Mouse (Mus musculus): ENCODE measurements at regions not wholly inside any gene's neighbourhood (a gene's known extent, or its start where the extent isn't known, plus 50 kb on each side); places are given as distances from the start of the nearest gene placed in this dataset.

- no peak for TF ChIP-seq CTCF (IDR thresholded peaks at IDR 0.05; ENCODE audit: low read depth)
- Histone ChIP-seq H3K9me3 (ENCODE audit: low read length) (no peaks in the 10 kb centered on the region), H3K27ac (ENCODE audit: low read depth, low read length) (no peak overlapping the region), H3K4me2 (ENCODE audit: low read depth) (no peak overlapping the region), H3K9ac (no peak overlapping the region), H3K36me3 (ENCODE audit: insufficient read depth) (no peaks in the 10 kb centered on the region), H3K4me1 (ENCODE audit: insufficient read depth) (no peaks in the 10 kb centered on the region), H3K27me3 (ENCODE audit: insufficient read depth, low read length) (no peaks in the 10 kb centered on the region), H3K4me3 (ENCODE audit: low read depth, low read length) (no peak overlapping the region)
- 60% methylated on average over 5 of the region's 5 CpGs for WGBS
- DNase-seq, result no peak
- no peak for ATAC-seq
These were observed 55.4 kb downstream of the Pja1 start for GRCm38 (mm10) chrX:99415701-99416100.

- Histone ChIP-seq H3K27me3 (ENCODE audit: insufficient read depth, low read length) (no peaks in the 10 kb centered on the region), H3K9me3 (ENCODE audit: low read length) (no peaks in the 10 kb centered on the region), H3K36me3 (ENCODE audit: insufficient read depth) (no peaks in the 10 kb centered on the region), H3K4me2 (ENCODE audit: low read depth) (no peak overlapping the region), H3K4me1 (ENCODE audit: insufficient read depth) (no peaks in the 10 kb centered on the region), H3K27ac (ENCODE audit: low read depth, low read length) (no peak overlapping the region), H3K9ac (no peak overlapping the region), H3K4me3 (ENCODE audit: low read depth, low read length) (no peak overlapping the region)
- WGBS, result 84% methylated on average over 3 of the region's 3 CpGs
- ATAC-seq (no peak), DNase-seq (no peak)
- TF ChIP-seq CTCF (IDR thresholded peaks at IDR 0.05; ENCODE audit: low read depth), result no peak
These were observed 60.1 kb downstream of the Pja1 start for GRCm38 (mm10) chrX:99410942-99411341.

GRCm38 (mm10) chrX:99409858-99410257, 61.2 kb downstream of the Pja1 start:
- H3K27ac ChIP-seq (ENCODE audit: low read depth, low read length), result no peak overlapping the region
- DNase-seq (no peak), ATAC-seq (0 out of 2 replicates have a peak, but pooled peaks have one; percentile 12)
- no peak overlapping the region for H3K9ac ChIP-seq
- H3K9me3 ChIP-seq (ENCODE audit: low read length), result no peaks in the 10 kb centered on the region
- no peak for TF ChIP-seq CTCF (IDR thresholded peaks at IDR 0.05; ENCODE audit: low read depth)
- H3K27me3 ChIP-seq (ENCODE audit: insufficient read depth, low read length), result no peaks in the 10 kb centered on the region
- H3K4me1 ChIP-seq (ENCODE audit: insufficient read depth), result no peaks in the 10 kb centered on the region
- no peaks in the 10 kb centered on the region for H3K36me3 ChIP-seq (ENCODE audit: insufficient read depth)
- H3K4me3 ChIP-seq (ENCODE audit: low read depth, low read length), result no peak overlapping the region
- WGBS, result 82% methylated on average over 10 of the region's 10 CpGs
- H3K4me2 ChIP-seq (ENCODE audit: low read depth), result no peak overlapping the region

- Histone ChIP-seq H3K9me3 (ENCODE audit: low read length) (no peaks in the 10 kb centered on the region), H3K27ac (ENCODE audit: low read depth, low read length) (no peak overlapping the region), H3K4me2 (ENCODE audit: low read depth) (no peak overlapping the region), H3K4me3 (ENCODE audit: low read depth, low read length) (no peak overlapping the region), H3K36me3 (ENCODE audit: insufficient read depth) (no peaks in the 10 kb centered on the region), H3K9ac (no peak overlapping the region), H3K4me1 (ENCODE audit: insufficient read depth) (no peaks in the 10 kb centered on the region), H3K27me3 (ENCODE audit: insufficient read depth, low read length) (no peaks in the 10 kb centered on the region)
- ATAC-seq (no peak), DNase-seq (no peak)
- 76% methylated on average over 5 of the region's 5 CpGs for WGBS
- TF ChIP-seq CTCF (IDR thresholded peaks at IDR 0.05; ENCODE audit: low read depth), result no peak
These were observed 61.7 kb downstream of the Pja1 start for GRCm38 (mm10) chrX:99409331-99409730.

GRCm38 (mm10) chrX:99408804-99409203, 62.3 kb downstream of the Pja1 start:
- ATAC-seq (no peak), DNase-seq (no peak)
- Histone ChIP-seq H3K9ac (no peak overlapping the region), H3K27me3 (ENCODE audit: insufficient read depth, low read length) (no peaks in the 10 kb centered on the region), H3K36me3 (ENCODE audit: insufficient read depth) (no peaks in the 10 kb centered on the region), H3K4me1 (ENCODE audit: insufficient read depth) (no peaks in the 10 kb centered on the region), H3K27ac (ENCODE audit: low read depth, low read length) (no peak overlapping the region), H3K4me2 (ENCODE audit: low read depth) (no peak overlapping the region), H3K4me3 (ENCODE audit: low read depth, low read length) (no peak overlapping the region), H3K9me3 (ENCODE audit: low read length) (no peaks in the 10 kb centered on the region)
- 62% methylated on average over 6 of the region's 6 CpGs for WGBS
- TF ChIP-seq CTCF (IDR thresholded peaks at IDR 0.05; ENCODE audit: low read depth), result no peak

- no peaks in the 10 kb centered on the region for H3K36me3 ChIP-seq (ENCODE audit: insufficient read depth)
- no peak overlapping the region for H3K9ac ChIP-seq
- no peaks in the 10 kb centered on the region for H3K9me3 ChIP-seq (ENCODE audit: low read length)
- no peaks in the 10 kb centered on the region for H3K27me3 ChIP-seq (ENCODE audit: insufficient read depth, low read length)
- DNase-seq (no peak), ATAC-seq (no peak)
- no peak overlapping the region for H3K4me2 ChIP-seq (ENCODE audit: low read depth)
- H3K27ac ChIP-seq (ENCODE audit: low read depth, low read length), result no peak overlapping the region
- no peaks in the 10 kb centered on the region for H3K4me1 ChIP-seq (ENCODE audit: insufficient read depth)
- 59% methylated on average over 8 of the region's 8 CpGs for WGBS
- no peak for TF ChIP-seq CTCF (IDR thresholded peaks at IDR 0.05; ENCODE audit: low read depth)
- no peak overlapping the region for H3K4me3 ChIP-seq (ENCODE audit: low read depth, low read length)
These were observed 65.2 kb downstream of the Pja1 start for GRCm38 (mm10) chrX:99405843-99406242.

- Histone ChIP-seq H3K27me3 (ENCODE audit: insufficient read depth, low read length) (no peaks in the 10 kb centered on the region), H3K9me3 (ENCODE audit: low read length) (no peaks in the 10 kb centered on the region), H3K4me2 (ENCODE audit: low read depth) (no peak overlapping the region), H3K9ac (no peak overlapping the region), H3K4me1 (ENCODE audit: insufficient read depth) (no peaks in the 10 kb centered on the region), H3K36me3 (ENCODE audit: insufficient read depth) (no peaks in the 10 kb centered on the region), H3K4me3 (ENCODE audit: low read depth, low read length) (no peak overlapping the region), H3K27ac (ENCODE audit: low read depth, low read length) (no peak overlapping the region)
- ATAC-seq, result peak; percentile 23; the same call in 1 of the 2 replicates
- no peak for TF ChIP-seq CTCF (IDR thresholded peaks at IDR 0.05; ENCODE audit: low read depth)
- DNase-seq, result no peak
- 59% methylated on average over 6 of the region's 6 CpGs for WGBS
These were observed 67.4 kb downstream of the Pja1 start for GRCm38 (mm10) chrX:99403521-99404149.

Measured in forebrain, postnatal 0 days (tissue).